Mouse (Mus musculus) embryonic facial prominence, embryonic 14.5 days (tissue): Measurements from ENCODE around the gene H2al2a. TPM values are rescaled to one million over a fixed set of nuclear protein-coding genes. Genes with fewer than 3 reads are reported as not detected.
A peak's percentile ranks its signal among the peaks of the same experiment; 100 is the strongest.

Experiments
- ATAC-seq: fragments of 200-750 bp; cut with Nextera tagmentation; 2 replicates; pipeline ENCODE4 v1.8.0; 2017; ENCODE audit warnings: low read depth, moderate number of reproducible peaks, moderate TSS enrichment
- DNase-seq: peaks from one replicate; pipeline ENCODE4 v3.0.0-alpha.2; 2015; ENCODE audit warnings: low spot score
- H3K27ac ChIP-seq: fragments of 300-500 bp; sonication (generic); replicated peaks from 2 replicates; pipeline ENCODE4 v1.5.1; 2014; ENCODE audit warnings: low read depth, mild to moderate bottlenecking, low read length, moderate library complexity
- H3K27me3 ChIP-seq: fragments of 300-500 bp; sonication (generic); replicated peaks from 2 replicates; pipeline ENCODE4 v1.6.1; 2014; ENCODE audit warnings: low read length; ENCODE audit not compliant: control insufficient read depth, insufficient read depth
- H3K36me3 ChIP-seq: fragments of 300-500 bp; sonication (generic); 2 replicates; pipeline ENCODE4 v1.6.1; 2014; ENCODE audit warnings: low read length, mixed read lengths; ENCODE audit not compliant: control insufficient read depth, insufficient read depth
- H3K4me1 ChIP-seq: fragments of 300-500 bp; sonication (generic); 2 replicates; pipeline ENCODE4 v1.6.1; 2014; ENCODE audit warnings: antibody characterized with exemption, low read length; ENCODE audit not compliant: control insufficient read depth, insufficient read depth
- H3K4me2 ChIP-seq: fragments of 300-500 bp; sonication (generic); 2 replicates; pipeline ENCODE4 v1.6.1; 2014; ENCODE audit warnings: low read depth, mild to moderate bottlenecking, low read length, moderate library complexity, mixed read lengths
- H3K4me3 ChIP-seq: fragments of 300-500 bp; sonication (generic); 2 replicates; pipeline ENCODE4 v1.5.1; 2014; ENCODE audit warnings: low read depth, mild to moderate bottlenecking, low read length
- H3K9ac ChIP-seq: fragments of 300-500 bp; sonication (generic); 2 replicates; pipeline ENCODE4 v1.6.1; 2014; ENCODE audit warnings: low read depth, mild to moderate bottlenecking, low read length, moderate library complexity, mixed read lengths
- H3K9me3 ChIP-seq: fragments of 300-500 bp; sonication (generic); 2 replicates; pipeline ENCODE4 v1.6.1; 2016; ENCODE audit warnings: low read length; ENCODE audit not compliant: control insufficient read depth
- WGBS: fragments of 180-500 bp; shearing (Covaris S2); extraction: QIAGEN DNeasy Blood & Tissue Kit; methylation state at CpG from one replicate; pipeline ENCODE4 v1.1.7; 2014; 5-methylcytosine and 5-hydroxymethylcytosine counted together
- polyA plus RNA-seq: library from polyadenylated mRNA; unstranded; fragments of >200 nt; fragmentation: Nextera tagmentation; extraction: Ambion mirVana; gene quantifications from 2 replicates; pipeline ENCODE4 v1.2.1, GENCODE M21; 2014

Gene H2al2a
- polyA plus RNA-seq, 1 experiment from 2014 or later, result not detected

- no peaks in the 10 kb centered on the region for H3K36me3 ChIP-seq
- 82% methylated on average over 1 of the region's 1 CpGs for WGBS
- no peaks in the 10 kb centered on the region for H3K27me3 ChIP-seq
- no peak overlapping the region for H3K9ac ChIP-seq
- H3K4me3 ChIP-seq, result no peak overlapping the region
- H3K4me1 ChIP-seq, result no peaks in the 10 kb centered on the region
- no peak overlapping the region for H3K4me2 ChIP-seq
- ATAC-seq, result no peak
- H3K27ac ChIP-seq, result no peak overlapping the region
- H3K9me3 ChIP-seq, result no peaks in the 10 kb centered on the region
- DNase-seq, result no peak
Observed at GRCm38 (mm10) chr2:18019122-18019521, 22.4 kb upstream of the H2al2a start.

DNA sequence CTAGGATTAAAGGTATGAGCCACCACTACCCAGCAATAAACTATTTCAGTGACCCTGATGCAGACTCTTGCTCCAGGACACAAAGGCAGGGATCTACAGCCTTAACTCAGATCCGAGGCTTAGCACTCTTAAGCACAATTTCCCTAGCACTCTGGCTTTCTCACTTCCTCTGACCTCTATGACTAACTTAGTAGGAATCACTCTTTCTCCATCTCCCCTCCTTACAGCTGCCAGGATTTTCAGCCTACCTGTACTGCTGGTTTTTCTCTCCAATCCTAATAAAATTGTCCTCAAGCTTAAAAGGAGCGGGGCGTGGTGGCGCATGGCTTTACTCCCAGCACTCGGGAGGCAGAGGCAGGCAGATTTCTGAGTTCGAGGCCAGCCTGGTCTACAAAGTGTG lies 20.6 kb upstream of the H2al2a start:
- Histone ChIP-seq H3K27me3 (no peaks in the 10 kb centered on the region), H3K4me1 (no peaks in the 10 kb centered on the region), H3K4me3 (no peak overlapping the region), H3K27ac (no peak overlapping the region), H3K4me2 (no peak overlapping the region), H3K9me3 (no peaks in the 10 kb centered on the region), H3K36me3 (no peaks in the 10 kb centered on the region), H3K9ac (no peak overlapping the region)
- 95% methylated on average over 6 of the region's 6 CpGs for WGBS
- no peak for ATAC-seq
- DNase-seq, result no peak

DNA sequence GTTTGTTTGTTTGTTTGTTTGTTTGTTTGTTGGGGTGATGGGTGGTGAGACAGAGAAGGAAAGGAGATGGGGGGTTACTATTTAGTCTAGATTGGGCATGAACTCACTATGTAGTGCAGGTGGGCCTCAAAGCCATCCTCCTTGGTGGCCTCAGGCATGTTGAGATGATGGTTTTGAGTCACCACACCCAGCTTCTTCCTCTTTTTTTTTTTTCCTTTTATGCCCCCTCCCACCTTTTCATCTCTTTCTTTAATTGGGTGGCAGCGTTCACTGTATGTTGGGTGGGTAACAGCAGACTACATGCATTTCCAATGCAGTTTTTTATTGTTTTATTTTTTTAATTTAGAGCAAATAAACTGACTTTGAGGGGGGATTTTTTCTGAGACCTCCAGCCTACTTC lies 19.9 kb upstream of the H2al2a start:
- Histone ChIP-seq H3K27me3 (no peaks in the 10 kb centered on the region), H3K27ac (no peak overlapping the region), H3K4me1 (no peaks in the 10 kb centered on the region), H3K4me2 (no peak overlapping the region), H3K9ac (no peak overlapping the region), H3K9me3 (no peaks in the 10 kb centered on the region), H3K36me3 (no peaks in the 10 kb centered on the region), H3K4me3 (no peak overlapping the region)
- ATAC-seq (no peak), DNase-seq (no peak)
- WGBS, result 86% methylated on average over 1 of the region's 1 CpGs

DNA sequence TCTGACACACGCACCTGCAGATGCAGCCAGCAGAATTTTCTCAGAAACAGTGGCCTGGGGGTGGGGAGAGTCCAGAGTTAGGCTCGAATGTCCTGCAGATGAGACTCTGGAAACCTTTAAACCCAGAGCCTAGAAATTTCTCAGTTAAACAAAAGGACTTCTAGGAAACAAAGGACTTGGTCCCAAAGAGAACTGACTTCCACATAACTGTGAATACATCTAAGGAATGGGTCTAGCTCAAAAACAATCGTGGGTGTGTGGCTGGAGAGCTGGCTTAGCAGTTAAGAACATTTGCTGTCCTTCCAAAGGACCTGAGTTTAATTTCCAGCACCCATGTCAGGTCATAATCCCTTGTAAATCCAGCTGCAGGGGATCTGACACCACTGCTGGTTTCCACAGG lies 18.8 kb upstream of the H2al2a start:
- Histone ChIP-seq H3K27ac (no peak overlapping the region), H3K9ac (no peak overlapping the region), H3K4me3 (no peak overlapping the region), H3K36me3 (no peaks in the 10 kb centered on the region), H3K27me3 (no peaks in the 10 kb centered on the region), H3K4me2 (no peak overlapping the region), H3K9me3 (no peaks in the 10 kb centered on the region), H3K4me1 (no peaks in the 10 kb centered on the region)
- DNase-seq, result no peak
- WGBS, result 47% methylated on average over 3 of the region's 3 CpGs
- no peak for ATAC-seq

DNA sequence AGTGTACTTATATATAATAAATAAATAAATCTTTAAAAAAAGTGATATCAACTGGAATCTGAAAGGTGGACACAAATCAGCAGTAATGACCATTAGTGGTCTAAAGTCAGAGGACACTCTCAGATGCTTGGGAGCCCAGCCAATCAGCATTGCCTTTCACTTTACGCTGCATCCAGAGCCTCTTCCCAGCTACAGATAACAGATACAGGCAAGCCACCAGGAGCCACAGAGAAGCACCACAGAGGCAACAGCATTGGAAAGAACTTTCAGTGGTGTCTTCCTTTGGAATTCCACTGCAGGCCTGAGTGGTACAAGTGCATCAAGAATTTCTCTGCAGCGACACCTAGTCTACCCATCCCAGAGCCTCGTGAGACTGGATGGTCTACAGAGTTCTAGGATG lies 16.1 kb upstream of the H2al2a start:
- H3K36me3 ChIP-seq, result no peaks in the 10 kb centered on the region
- whole genome bisulfite sequencing, result 88% methylated on average over 3 of the region's 3 CpGs
- no peak for ATAC-seq
- H3K27ac ChIP-seq, result no peak overlapping the region
- no peak overlapping the region for H3K9ac ChIP-seq
- no peak for DNase-seq
- H3K4me2 ChIP-seq, result no peak overlapping the region
- H3K4me1 ChIP-seq, result no peaks in the 10 kb centered on the region
- H3K9me3 ChIP-seq, result no peaks in the 10 kb centered on the region
- H3K27me3 ChIP-seq, result no peaks in the 10 kb centered on the region
- H3K4me3 ChIP-seq, result no peak overlapping the region

DNA sequence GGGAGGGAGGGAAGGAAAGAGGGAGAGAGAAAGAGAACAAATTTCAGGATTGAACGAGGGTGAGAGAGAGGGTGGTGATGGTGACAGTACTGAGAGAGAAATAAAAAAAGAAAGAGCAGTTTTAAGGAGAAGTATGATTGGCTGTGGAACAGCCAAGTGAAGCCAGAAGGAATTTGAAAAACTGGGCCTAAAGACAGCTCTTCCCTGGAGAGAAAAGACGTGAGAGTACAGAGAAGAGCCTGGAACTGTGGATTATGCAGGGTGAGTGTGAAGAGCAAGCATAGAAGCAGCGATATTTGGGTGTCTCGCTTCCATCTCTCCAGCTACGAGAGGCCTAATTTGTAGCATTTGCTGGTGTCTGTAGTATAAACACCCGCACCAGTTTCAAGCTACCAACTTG lies 14.5 kb upstream of the H2al2a start:
- Histone ChIP-seq H3K4me3 (no peak overlapping the region), H3K9me3 (no peaks in the 10 kb centered on the region), H3K27ac (no peak overlapping the region), H3K9ac (no peak overlapping the region), H3K4me1 (no peaks in the 10 kb centered on the region), H3K36me3 (no peaks in the 10 kb centered on the region), H3K27me3 (no peaks in the 10 kb centered on the region), H3K4me2 (no peak overlapping the region)
- 72% methylated on average over 6 of the region's 6 CpGs for WGBS
- DNase-seq, result no peak
- ATAC-seq, result no peak

DNA sequence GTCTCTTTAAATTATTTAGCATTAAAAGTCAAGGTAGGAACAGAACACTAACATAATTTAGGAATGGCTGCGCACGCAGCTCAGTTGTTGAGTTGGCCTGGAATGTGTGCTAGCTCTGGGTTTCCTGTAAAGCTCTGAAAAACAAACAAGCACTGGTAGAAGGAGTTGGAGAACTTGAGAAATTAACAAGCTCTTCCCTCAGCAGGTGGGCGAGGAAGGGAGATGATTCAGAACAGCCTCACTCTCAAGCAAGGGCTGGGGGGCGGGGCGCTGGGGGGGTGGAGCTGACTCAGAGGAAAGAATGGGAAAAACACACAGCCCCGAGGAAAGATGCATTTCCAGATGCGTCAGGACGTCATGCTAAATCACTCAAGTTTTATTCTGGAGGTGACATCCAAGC lies 8.4 kb upstream of the H2al2a start:
- Histone ChIP-seq H3K36me3 (no peaks in the 10 kb centered on the region), H3K9me3 (no peaks in the 10 kb centered on the region), H3K27me3 (no peaks in the 10 kb centered on the region), H3K27ac (no peak overlapping the region), H3K4me3 (no peak overlapping the region), H3K4me1 (no peaks in the 10 kb centered on the region; the same call in 1 of the 2 replicates), H3K4me2 (no peak overlapping the region), H3K9ac (no peak overlapping the region)
- DNase-seq (peak; percentile 42), ATAC-seq (peak; percentile 37; the same call in 1 of the 2 replicates)
- 23% methylated on average over 8 of the region's 8 CpGs for WGBS

GRCm38 (mm10) chr2:18004286-18004685 lies 7.5 kb upstream of the H2al2a start:
- no peaks in the 10 kb centered on the region for H3K27me3 ChIP-seq
- H3K27ac ChIP-seq, result no peak overlapping the region
- no peak overlapping the region for H3K9ac ChIP-seq
- H3K4me2 ChIP-seq, result no peak overlapping the region
- ATAC-seq (peak; percentile 60), DNase-seq (peak; percentile 72)
- H3K36me3 ChIP-seq, result no peaks in the 10 kb centered on the region
- no peaks in the 10 kb centered on the region; the same call in 1 of the 2 replicates for H3K4me1 ChIP-seq
- no peak overlapping the region for H3K4me3 ChIP-seq
- no peaks in the 10 kb centered on the region for H3K9me3 ChIP-seq
- WGBS, result 32% methylated on average over 4 of the region's 4 CpGs

GRCm38 (mm10) chr2:18002306-18002705 lies 5.5 kb upstream of the H2al2a start:
- H3K27me3 ChIP-seq, result no peaks in the 10 kb centered on the region
- no peaks in the 10 kb centered on the region for H3K9me3 ChIP-seq
- 95% methylated on average over 3 of the region's 3 CpGs for WGBS
- DNase-seq (no peak), ATAC-seq (no peak)
- H3K27ac ChIP-seq, result no peak overlapping the region
- H3K4me2 ChIP-seq, result no peak overlapping the region
- no peaks in the 10 kb centered on the region; the same call in 1 of the 2 replicates for H3K4me1 ChIP-seq
- H3K9ac ChIP-seq, result no peak overlapping the region
- H3K4me3 ChIP-seq, result no peak overlapping the region
- H3K36me3 ChIP-seq, result no peaks in the 10 kb centered on the region
